Mouse (Mus musculus) ES-CJ7 (cell line): ENCODE measurements around the gene Adam8.

Experiments
- DNase-seq: peaks from one replicate; pipeline ENCODE4 v3.0.0; 2011; ENCODE audit warnings: low read depth, low spot score

Adam8 gene

GRCm38 (mm10) chr7:139992406-139992805 is at the start of gene Adam8:
Gene Adam8 (minus strand): TSS chr7:139992562.
- peak; percentile 40 for DNase-seq

GRCm38 (mm10) chr7:140037171-140037555 is 44.8 kb upstream of the Adam8 start:
- peak; percentile 36 for DNase-seq

GRCm38 (mm10) chr7:140036281-140037170 is 44.2 kb upstream of the Adam8 start, which contains the start of the genes Zfp511 and Tubgcp2:
Gene Zfp511 (plus strand): TSS chr7:140036391.
Gene Tubgcp2 (minus strand): TSS chr7:140036669.
- peak; percentile 98 for DNase-seq

- DNase-seq, result no peak
Observed at GRCm38 (mm10) chr7:140035456-140035855, 43.1 kb upstream of the Adam8 start.

- DNase-seq, result no peak
Observed at GRCm38 (mm10) chr7:140033386-140033785, 41.0 kb upstream of the Adam8 start.

- no peak for DNase-seq
Observed at GRCm38 (mm10) chr7:140032366-140032765, 40.0 kb upstream of the Adam8 start.

- DNase-seq, result no peak
Observed at GRCm38 (mm10) chr7:140031771-140032170, 39.4 kb upstream of the Adam8 start.

GRCm38 (mm10) chr7:140011336-140011735 is 19.0 kb upstream of the Adam8 start:
- no peak for DNase-seq

GRCm38 (mm10) chr7:140007781-140008180 is 15.4 kb upstream of the Adam8 start:
- no peak for DNase-seq

- no peak for DNase-seq
Observed at GRCm38 (mm10) chr7:140006861-140007611, 14.7 kb upstream of the Adam8 start.

GRCm38 (mm10) chr7:140004666-140005065 is 12.3 kb upstream of the Adam8 start:
- no peak for DNase-seq

- no peak for DNase-seq
Observed at GRCm38 (mm10) chr7:140001086-140001740, 8.9 kb upstream of the Adam8 start.

- no peak for DNase-seq
Observed at GRCm38 (mm10) chr7:139998691-139999350, 6.5 kb upstream of the Adam8 start.

GRCm38 (mm10) chr7:139994676-139995075 is 2.3 kb upstream of the Adam8 start:
- DNase-seq, result peak; percentile 83

- DNase-seq, result no peak
Observed at GRCm38 (mm10) chr7:139994202-139994601, 1.8 kb upstream of the Adam8 start.

- no peak for DNase-seq
Observed at GRCm38 (mm10) chr7:139993532-139993931, 1.2 kb upstream of the Adam8 start.

- no peak for DNase-seq
Observed at GRCm38 (mm10) chr7:139990864-139991394, 1.4 kb downstream of the Adam8 start.

GRCm38 (mm10) chr7:139988272-139988671 is 4.1 kb downstream of the Adam8 start:
- DNase-seq, result no peak

GRCm38 (mm10) chr7:139984505-139984904 is 7.9 kb downstream of the Adam8 start:
- DNase-seq, result no peak

GRCm38 (mm10) chr7:139982058-139982457 is 10.3 kb downstream of the Adam8 start:
- no peak for DNase-seq

GRCm38 (mm10) chr7:139980778-139981177 is 11.6 kb downstream of the Adam8 start:
- no peak for DNase-seq
